Mouse (Mus musculus): Measurements from ENCODE around the gene Prl2b1. TPM values are rescaled to one million over a fixed set of nuclear protein-coding genes. Genes with fewer than 3 reads are reported as not detected.

Prl2b1 gene
- polyA plus RNA-seq, 1 experiment from 2014 or later: not detected

Other genes starting within 250 kb of the Prl2b1 start
- not detected in 2 replicates for gene Prl3d3, start 234.1 kb downstream of the Prl2b1 start, polyA plus RNA-seq (2015; fragmentation: Nextera tagmentation; extraction: Ambion mirVana)
- gene Prl3c1, start 194.2 kb downstream of the Prl2b1 start, polyA plus RNA-seq (2015; fragmentation: Nextera tagmentation; extraction: Ambion mirVana): not detected in 2 replicates
- gene Prl3b1, start 149.0 kb downstream of the Prl2b1 start, polyA plus RNA-seq (2015; fragmentation: Nextera tagmentation; extraction: Ambion mirVana): not detected in 2 replicates
- gene Prl3a1, start 131.4 kb downstream of the Prl2b1 start, polyA plus RNA-seq (2015; fragmentation: Nextera tagmentation; extraction: Ambion mirVana): not detected in 2 replicates
- gene Prl6a1, start 78.2 kb downstream of the Prl2b1 start, polyA plus RNA-seq (2015; fragmentation: Nextera tagmentation; extraction: Ambion mirVana): not detected in 2 replicates
- not detected in 2 replicates for gene Prl8a2, start 45.2 kb downstream of the Prl2b1 start, polyA plus RNA-seq (2015; fragmentation: Nextera tagmentation; extraction: Ambion mirVana)
- not detected in 2 replicates for gene Prl8a6, start 47.8 kb upstream of the Prl2b1 start, polyA plus RNA-seq (2015; fragmentation: Nextera tagmentation; extraction: Ambion mirVana)
- not detected in 2 replicates for gene Prl8a8, start 122.4 kb upstream of the Prl2b1 start, polyA plus RNA-seq (2015; fragmentation: Nextera tagmentation; extraction: Ambion mirVana)
- not detected in 2 replicates for gene Prl8a9, start 173.8 kb upstream of the Prl2b1 start, polyA plus RNA-seq (2015; fragmentation: Nextera tagmentation; extraction: Ambion mirVana)
- not detected in 2 replicates for gene Prl8a1, start 191.3 kb upstream of the Prl2b1 start, polyA plus RNA-seq (2015; fragmentation: Nextera tagmentation; extraction: Ambion mirVana)
- not detected in 2 replicates for gene Prl7b1, start 219.7 kb upstream of the Prl2b1 start, polyA plus RNA-seq (2015; fragmentation: Nextera tagmentation; extraction: Ambion mirVana)